Mouse (Mus musculus) layer of hippocampus, adult 8-10 months (tissue): Measurements from ENCODE around the gene Focad. TPM values are rescaled to one million over a fixed set of nuclear protein-coding genes. Genes with fewer than 3 reads are reported as not detected.

Experiments used
- DNase-seq, 2 experiments: peaks; one replicate each; pipeline ENCODE4 v3.0.0; 2022; ENCODE audit warnings: low spot score in 2 of 2
- total RNA-seq, 4 experiments: library from RNA; stranded (reverse); gene quantifications; 2 replicates each; pipeline ENCODE4 v1.2.4; 2022

Gene Focad
- 10 to 100 TPM; 64.5 to 80.0 (median 75.5) TPM for total RNA-seq

- peak; percentile 97 to 98 for DNase-seq
These were observed at the start of gene Focad for GRCm38 (mm10) chr4:88094062-88094767. TSS of gene Focad (plus strand) at chr4:88094629.

GRCm38 (mm10) chr4:88045151-88045550 lies 49.3 kb upstream of the Focad start:
- no peak for DNase-seq

DNA sequence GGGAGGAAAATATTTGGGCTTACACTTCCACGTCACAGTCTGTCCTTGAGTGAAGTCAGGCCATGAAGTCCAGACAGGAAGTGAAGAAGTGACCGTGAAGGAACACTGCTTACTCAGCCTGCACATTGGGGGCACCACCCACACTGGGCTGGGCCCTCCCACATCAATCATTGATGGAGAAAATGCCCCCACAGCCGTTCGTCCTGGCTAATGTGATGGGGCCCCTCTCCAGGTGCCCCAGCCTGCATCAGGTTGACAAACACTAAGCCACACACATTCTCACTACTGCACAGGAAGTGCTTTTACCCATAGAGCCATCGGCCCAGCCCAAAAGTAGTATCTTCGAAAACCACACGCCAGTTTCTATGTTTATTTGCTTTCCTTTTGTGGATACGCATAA lies 48.1 kb upstream of the Focad start:
- no peak for DNase-seq

DNA sequence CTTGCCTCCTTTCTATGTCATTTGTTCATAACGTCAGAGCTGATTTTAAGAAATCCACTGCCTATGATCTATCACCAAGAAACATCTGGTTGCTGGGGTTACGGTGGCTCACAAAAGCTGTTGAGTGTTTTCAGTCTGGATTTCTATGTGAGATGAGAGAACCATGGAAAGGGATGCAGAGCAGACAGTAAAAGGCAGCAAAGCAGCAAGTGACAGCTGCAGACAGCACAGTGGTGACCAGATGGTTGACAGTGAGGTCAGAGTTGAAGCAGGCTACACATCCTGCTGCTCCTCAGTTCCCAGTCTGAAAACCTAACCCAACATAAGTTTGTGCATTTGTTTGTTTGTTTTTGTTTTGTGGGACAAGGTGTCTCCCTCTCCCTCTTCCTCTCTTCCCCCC lies 19.0 kb upstream of the Focad start:
- DNase-seq: no peak

GRCm38 (mm10) chr4:88078983-88079382 lies 15.4 kb upstream of the Focad start:
- DNase-seq: no peak

DNA sequence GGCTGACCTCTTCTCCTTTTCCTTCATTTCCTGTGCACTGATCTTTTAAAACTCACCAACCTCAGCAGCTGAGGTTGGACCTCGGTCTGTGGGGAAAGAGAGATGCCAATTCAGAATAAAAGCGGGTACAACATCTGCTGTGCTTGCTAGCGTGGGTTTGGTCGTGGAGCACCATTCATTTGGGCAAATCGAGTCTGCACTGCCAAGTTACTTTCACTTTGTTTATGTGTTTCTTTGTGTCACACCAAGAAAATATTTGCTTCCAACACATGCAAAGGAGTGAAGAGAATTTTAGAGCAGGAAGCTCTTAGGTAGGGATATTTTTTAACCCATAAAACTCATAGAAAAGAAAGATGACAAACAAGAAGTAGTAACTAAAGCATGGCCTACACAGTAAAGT lies 13.0 kb upstream of the Focad start:
- no peak for DNase-seq

GRCm38 (mm10) chr4:88081885-88082284 lies 12.5 kb upstream of the Focad start:
- DNase-seq: no peak

- no peak for DNase-seq
These were observed 12.0 kb upstream of the Focad start for GRCm38 (mm10) chr4:88082381-88082780.

DNA sequence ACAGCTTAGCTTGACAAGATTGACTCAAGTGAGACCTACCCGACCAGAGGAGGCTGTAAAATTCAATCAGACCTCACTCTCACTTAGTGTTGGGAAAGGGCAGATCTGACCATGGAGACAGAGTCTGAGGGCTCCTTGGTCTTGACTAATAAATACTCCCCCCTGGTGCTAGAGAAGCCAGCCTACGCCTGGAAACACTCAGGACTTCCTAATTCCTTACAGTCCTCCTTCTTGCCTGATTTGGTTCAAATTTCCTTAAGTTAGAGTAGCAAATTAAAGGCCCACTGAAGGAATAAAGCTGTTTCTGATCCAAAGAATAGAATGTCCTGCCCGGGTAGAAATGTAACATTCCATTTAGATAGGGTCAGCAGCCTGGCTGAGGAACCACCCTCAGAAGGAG lies 10.6 kb upstream of the Focad start:
- no peak for DNase-seq

DNA sequence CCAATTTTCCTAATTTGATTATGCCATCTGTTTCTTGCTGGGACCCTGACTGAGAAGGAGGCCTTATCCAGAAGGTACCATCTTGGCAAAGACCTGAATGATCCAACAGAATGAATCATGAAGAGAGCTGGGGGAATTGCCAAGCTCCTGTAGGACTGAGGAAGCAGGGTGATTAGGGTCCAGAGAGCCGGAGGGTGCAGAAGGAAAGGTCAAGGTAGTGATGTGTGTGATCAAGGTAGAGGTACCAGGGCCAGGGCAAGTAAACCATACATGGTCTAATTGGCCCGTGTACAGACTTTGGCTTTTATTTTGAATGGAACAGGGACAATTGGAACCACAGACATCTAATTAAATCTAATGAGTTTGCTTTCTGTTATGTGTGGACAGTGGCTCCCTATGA lies 4.1 kb upstream of the Focad start:
- DNase-seq: no peak

GRCm38 (mm10) chr4:88094768-88095420 lies 465 bp downstream of the Focad start:
- no peak for DNase-seq

GRCm38 (mm10) chr4:88095693-88096092 lies 1.3 kb downstream of the Focad start:
- no peak for DNase-seq

DNA sequence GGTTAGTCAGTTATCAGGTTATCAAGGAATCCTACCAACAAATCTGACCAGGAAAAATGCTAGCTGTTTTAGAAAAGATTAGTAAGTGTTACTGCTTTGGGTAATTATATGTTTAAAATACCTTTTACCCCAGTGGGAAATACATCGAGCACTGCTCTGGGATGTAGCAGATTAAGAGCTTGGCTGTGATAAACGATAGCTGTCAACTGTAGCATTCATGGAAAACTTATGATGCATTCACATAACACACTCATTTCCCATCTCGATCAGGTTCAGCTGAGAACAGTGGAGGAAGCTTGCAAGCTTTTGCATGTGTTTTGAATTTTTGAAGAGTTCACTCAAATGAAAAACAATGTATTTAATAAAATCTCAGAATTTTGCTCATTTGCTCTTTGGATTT lies 14.2 kb downstream of the Focad start:
- DNase-seq: no peak

DNA sequence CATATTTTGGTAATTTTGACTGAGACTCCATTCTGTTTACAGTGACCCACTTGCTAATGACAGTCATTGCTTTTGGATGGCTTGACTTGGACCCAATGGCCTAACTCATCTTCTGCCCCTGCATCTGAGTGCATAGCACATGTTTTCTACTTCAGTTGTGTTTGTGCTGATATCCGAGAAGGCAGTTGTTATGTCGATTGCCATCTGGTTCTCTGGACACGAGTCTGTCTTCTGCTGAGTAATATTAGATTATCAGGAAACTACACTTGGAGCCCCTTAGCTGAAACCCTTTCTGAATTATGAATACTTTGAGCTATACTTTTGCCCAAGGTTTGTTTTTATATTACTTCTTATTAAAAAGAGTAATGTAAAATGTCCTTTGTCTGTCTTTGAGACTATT lies 22.9 kb downstream of the Focad start:
- no peak for DNase-seq

- DNase-seq: no peak
These were observed 23.5 kb downstream of the Focad start for GRCm38 (mm10) chr4:88117942-88118341.

GRCm38 (mm10) chr4:88118750-88119395 lies 24.4 kb downstream of the Focad start:
- no peak for DNase-seq

- no peak for DNase-seq
These were observed 25.7 kb downstream of the Focad start for GRCm38 (mm10) chr4:88120091-88120490.

DNA sequence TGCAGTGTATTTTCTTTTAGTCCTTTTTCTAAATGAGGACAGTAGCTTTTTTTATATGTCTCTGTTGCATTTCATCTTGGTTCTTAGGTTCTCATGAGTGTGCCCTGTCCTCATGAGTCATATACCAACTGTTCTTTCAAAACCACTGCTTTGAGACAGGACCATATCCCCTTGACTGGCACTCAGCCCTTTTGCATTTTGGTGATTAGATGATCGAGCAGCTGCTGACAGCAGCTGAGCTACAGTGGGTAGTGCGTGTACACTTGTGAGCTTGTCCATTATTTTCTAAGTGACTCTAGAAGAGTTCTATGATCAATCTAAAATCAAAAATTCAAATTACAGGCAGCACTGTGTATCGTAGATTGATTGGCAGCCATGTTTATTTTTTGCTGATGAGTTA lies 28.0 kb downstream of the Focad start:
- no peak for DNase-seq

GRCm38 (mm10) chr4:88135936-88136335 lies 41.5 kb downstream of the Focad start:
- no peak for DNase-seq

- DNase-seq: no peak
These were observed 42.1 kb downstream of the Focad start for GRCm38 (mm10) chr4:88136528-88136927.

- no peak for DNase-seq
These were observed 44.0 kb downstream of the Focad start for GRCm38 (mm10) chr4:88138366-88138917.

DNA sequence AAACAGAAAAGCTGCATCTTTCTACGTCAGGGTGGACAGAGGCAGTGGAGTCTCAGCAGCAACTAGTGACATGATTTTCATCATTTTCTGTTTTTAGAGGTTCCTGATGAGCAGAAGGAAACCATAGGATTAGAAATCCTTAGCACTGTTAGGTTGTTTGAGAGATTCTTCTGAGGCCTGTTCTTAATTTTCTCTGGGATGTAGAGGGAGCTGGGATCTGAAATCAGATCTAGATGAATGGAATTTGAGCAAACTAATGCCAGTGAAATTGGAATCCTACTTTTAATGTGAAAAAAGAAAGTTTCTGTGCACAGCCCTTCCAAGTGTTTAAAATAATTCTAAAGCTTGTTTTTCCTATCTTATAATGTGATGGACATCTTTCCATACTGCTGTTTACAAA lies 55.0 kb downstream of the Focad start:
- DNase-seq: no peak
